Mouse (Mus musculus) lung, adult 2 months (tissue): ENCODE measurements at regions not wholly inside any gene's neighbourhood (a gene's known extent, or its start where the extent isn't known, plus 50 kb on each side); places are given as distances from the start of the nearest gene placed in this dataset.

Source experiments
- DNase-seq: peaks from one replicate; pipeline ENCODE4 v3.0.0; 2022
- H3K4me1 ChIP-seq: fragments of 200-500 bp; 2 replicates; pipeline ENCODE4 v1.6.1; 2011; ENCODE audit warnings: low read length; ENCODE audit not compliant: control insufficient read depth, insufficient read depth
- H3K4me3 ChIP-seq: fragments of 200-500 bp; replicated peaks from 2 replicates; pipeline ENCODE3; 2011; ENCODE audit warnings: low read depth, mild to moderate bottlenecking, control low read depth, low read length; ENCODE audit errors: extremely low read depth
- CTCF ChIP-seq: fragments of 200-500 bp; IDR thresholded peaks from 2 replicates; pipeline ENCODE4 v1.5.1; 2011; ENCODE audit warnings: mild to moderate bottlenecking, low read length, control low read depth; ENCODE audit not compliant: insufficient read depth
- POLR2A ChIP-seq: fragments of 200-500 bp; IDR thresholded peaks from 2 replicates; pipeline ENCODE4 v1.6.1; 2011; ENCODE audit warnings: low read depth, mild to moderate bottlenecking, control low read depth, low read length, borderline replicate concordance; ENCODE audit errors: extremely low read depth
- WGBS: fragments of 180-500 bp; shearing (Covaris S2); methylation state at CpG from one replicate; pipeline ENCODE4 v1.1.7; 2018; 5-methylcytosine and 5-hydroxymethylcytosine counted together

DNA sequence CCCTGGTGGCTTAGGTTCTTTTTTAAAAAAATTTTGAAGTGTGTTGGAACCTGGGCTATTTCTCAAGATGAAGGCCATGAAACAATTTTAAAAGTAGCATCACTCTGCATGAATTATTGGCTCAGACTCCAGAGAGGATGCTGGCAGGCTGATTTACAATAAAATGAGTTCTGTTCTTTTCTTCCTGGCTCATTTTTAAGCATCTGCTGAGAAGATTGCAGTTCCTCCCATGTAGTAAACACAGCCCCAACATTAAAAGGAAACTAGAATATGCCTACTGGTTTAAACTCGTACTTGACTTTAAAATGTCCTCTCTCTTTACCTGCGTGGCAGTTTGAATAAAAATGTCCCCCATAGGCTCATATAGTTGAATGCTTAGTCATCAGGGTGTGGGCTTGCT is 249.3 kb downstream of the 1700009N14Rik start:
- H3K4me3 ChIP-seq = no peak overlapping the region
- 64% methylated on average over 2 of the region's 2 CpGs for WGBS
- TF ChIP-seq CTCF (no peak), POLR2A (no peak)
- no peaks in the 10 kb centered on the region for H3K4me1 ChIP-seq
- no peak for DNase-seq

DNA sequence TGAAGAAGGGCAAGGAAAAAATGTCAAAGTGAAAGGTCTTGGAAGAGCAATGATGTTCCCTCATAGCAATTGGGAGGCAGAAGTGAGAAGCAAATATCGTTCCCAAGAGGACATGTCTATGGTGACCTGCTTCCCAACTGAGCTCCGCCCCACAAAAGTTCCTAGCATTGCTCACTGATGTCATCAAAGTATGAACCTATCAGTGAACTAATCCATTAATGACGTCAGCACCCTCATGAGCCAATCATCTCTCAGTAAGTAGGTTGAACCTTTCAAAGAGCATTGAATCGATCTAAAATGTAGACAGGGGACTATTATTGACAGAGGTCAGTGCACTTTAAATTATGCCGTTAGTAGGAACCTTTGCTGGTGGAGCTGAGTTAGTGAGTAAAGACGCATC is 267.4 kb downstream of the 1700009N14Rik start:
- Histone ChIP-seq H3K4me1 (no peaks in the 10 kb centered on the region), H3K4me3 (no peak overlapping the region)
- no peak for DNase-seq
- WGBS = 83% methylated on average over 6 of the region's 6 CpGs
- no peak for TF ChIP-seq CTCF
- no peak for TF ChIP-seq POLR2A

DNA sequence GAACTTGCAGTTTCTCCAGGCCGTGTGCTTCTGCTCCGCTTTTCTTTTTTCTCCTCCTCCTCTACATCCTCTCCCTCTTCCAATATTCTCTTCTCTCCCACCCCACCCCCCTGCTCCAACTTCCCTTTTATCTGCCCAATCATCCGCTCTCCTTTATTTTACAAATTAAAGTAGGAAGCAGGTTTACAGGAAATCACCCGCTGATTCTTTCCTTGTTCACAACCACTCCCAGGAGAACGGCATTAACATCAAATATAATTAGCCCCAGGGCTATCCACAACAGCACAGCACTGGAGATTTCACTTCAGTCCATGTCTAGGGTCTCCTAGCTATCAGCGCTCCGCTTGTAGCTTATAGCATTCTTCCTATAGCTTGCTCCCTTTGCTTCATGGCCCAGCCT is 268.6 kb downstream of the 1700009N14Rik start:
- no peak for DNase-seq
- Histone ChIP-seq H3K4me3 (no peak overlapping the region), H3K4me1 (no peaks in the 10 kb centered on the region)
- TF ChIP-seq CTCF (no peak), POLR2A (no peak)
- 74% methylated on average over 7 of the region's 7 CpGs for WGBS

DNA sequence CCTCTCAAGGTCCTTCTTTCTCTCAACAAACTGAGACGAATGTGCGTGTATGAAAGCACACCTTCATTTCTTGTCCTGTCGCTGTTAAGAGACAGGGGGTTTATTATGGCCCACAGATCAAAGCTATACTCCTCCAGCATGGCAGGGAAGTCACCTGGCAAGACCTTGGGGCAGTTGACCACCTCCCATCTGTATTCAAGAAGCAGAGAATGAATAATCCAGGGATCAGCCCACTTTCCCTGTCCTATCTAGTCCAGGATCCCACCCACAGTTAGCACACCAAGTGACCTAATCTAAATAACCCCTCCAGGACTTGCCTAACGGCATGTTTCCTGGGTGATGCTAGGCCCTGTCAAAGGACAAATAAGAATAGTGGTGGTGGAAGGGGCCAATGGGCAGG is 269.9 kb downstream of the 1700009N14Rik start:
- TF ChIP-seq CTCF = no peak
- no peak for TF ChIP-seq POLR2A
- Histone ChIP-seq H3K4me3 (no peak overlapping the region), H3K4me1 (no peaks in the 10 kb centered on the region)
- no peak for DNase-seq
- WGBS = 85% methylated on average over 4 of the region's 4 CpGs

DNA sequence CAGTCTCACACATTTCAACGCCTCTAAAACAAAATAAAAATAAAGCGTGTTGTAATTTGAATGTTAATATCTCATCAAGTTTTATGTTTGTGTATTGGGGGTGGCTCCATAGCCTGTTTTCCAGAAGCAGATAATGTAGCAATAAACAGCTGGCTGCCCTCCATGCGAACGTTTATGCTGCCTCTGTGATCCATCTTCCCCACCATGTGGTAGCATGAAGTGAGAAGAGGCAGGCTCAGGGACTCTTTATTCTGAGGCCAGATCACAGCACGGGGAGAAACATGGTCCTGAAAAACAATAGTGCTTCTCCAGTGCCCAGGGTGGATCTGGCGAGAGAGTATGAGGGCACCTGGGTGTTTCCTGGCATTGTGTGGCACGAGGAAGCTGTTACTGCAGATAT is 271.4 kb downstream of the 1700009N14Rik start:
- Histone ChIP-seq H3K4me1 (no peaks in the 10 kb centered on the region), H3K4me3 (no peak overlapping the region)
- 63% methylated on average over 7 of the region's 7 CpGs for WGBS
- no peak for DNase-seq
- TF ChIP-seq POLR2A (no peak), CTCF (no peak)

DNA sequence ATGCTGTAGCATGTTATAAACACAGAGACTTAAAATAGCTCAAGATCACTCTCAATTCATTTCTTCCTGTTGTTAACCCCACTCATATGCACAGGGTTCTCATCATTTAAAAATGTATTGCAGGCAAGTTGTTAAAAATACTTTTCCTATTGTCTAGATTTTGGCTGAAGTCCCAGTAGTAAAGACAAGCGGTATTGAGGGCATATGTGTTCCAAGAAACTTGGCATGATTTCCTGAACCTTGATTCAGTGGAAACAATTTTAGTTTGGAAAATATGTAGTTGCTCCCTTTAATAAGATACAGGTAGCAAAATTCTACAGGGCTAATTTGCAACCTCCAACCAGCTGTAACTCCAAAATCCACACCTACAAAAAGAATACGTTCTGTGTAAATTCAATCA is 315.5 kb downstream of the 1700009N14Rik start:
- 45% methylated on average over 2 of the region's 2 CpGs for WGBS
- TF ChIP-seq CTCF (no peak), POLR2A (no peak)
- no peak for DNase-seq

DNA sequence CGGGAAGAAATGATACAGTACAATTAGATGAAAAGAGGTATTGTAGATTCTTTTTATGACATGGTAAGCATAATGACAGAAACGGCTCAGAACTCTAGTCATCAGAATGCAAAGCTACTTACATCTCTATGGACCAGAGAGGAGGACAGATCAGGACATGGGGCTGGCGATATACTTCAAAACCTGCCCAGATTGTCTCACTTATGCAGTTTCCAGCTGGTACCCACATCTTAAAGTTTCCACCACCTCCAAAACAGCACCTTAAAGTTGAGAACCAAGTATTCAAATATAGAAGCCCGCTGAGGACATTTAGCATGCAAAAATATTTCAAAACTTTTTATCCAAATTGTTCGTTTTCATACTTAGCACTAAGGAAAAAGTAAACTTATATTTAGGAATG is 341.0 kb downstream of the 1700009N14Rik start:
- 83% methylated on average over 5 of the region's 5 CpGs for WGBS

More for the DNA sequence above, 315.5 kb downstream of the 1700009N14Rik start:
- no peak overlapping the region for H3K4me3 ChIP-seq
- no peaks in the 10 kb centered on the region for H3K4me1 ChIP-seq

DNA sequence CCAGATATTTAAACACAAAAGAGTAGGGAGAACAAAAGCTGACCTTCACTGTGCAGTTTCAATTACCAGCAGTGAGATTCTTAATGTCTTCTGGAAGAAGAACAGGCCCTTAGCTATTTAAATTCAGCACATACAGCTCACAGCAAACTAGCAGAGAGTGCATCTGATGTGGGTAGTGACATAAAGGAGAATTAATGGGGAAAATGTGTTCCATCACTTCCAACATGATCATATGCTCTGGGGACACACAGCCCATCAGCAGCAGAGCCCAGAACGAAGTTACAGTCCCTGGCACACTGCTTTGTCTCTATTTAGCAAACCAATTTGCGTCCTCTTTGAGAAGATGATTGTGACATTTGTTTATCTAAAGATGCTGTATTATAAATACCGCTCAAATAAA is 332.9 kb upstream of the Aco1 start:
- H3K4me3 ChIP-seq = no peak overlapping the region
- no peak for TF ChIP-seq CTCF
- no peak for TF ChIP-seq POLR2A
- WGBS = 44% methylated on average over 3 of the region's 3 CpGs
- H3K4me1 ChIP-seq = no peaks in the 10 kb centered on the region
- no peak for DNase-seq

More for the DNA sequence above, 341.0 kb downstream of the 1700009N14Rik start:
- no peak for DNase-seq
- no peak overlapping the region for H3K4me3 ChIP-seq
- TF ChIP-seq CTCF (no peak), POLR2A (no peak)
- no peaks in the 10 kb centered on the region for H3K4me1 ChIP-seq

DNA sequence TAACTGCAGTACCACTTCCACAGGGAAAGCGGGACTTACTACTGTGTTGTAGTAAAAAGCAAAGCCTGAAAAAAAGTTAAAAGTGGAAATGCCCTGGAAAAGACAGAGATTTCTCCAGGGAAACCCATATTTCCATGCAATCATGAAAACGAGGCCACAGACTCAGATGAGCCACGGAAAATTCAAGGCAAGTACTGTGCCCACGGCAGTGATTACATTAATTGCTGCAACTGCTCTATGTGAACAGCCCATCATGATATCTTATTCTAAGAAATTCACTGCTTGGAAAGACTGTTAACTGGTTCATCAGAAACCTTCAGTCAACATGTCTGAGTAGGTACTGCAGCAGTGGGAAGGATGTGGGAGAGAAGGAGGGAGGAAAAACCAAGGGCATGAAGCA is 330.1 kb upstream of the Aco1 start:
- no peak for DNase-seq
- Histone ChIP-seq H3K4me3 (no peak overlapping the region), H3K4me1 (no peaks in the 10 kb centered on the region)
- no peak for TF ChIP-seq POLR2A
- 77% methylated on average over 4 of the region's 4 CpGs for WGBS

DNA sequence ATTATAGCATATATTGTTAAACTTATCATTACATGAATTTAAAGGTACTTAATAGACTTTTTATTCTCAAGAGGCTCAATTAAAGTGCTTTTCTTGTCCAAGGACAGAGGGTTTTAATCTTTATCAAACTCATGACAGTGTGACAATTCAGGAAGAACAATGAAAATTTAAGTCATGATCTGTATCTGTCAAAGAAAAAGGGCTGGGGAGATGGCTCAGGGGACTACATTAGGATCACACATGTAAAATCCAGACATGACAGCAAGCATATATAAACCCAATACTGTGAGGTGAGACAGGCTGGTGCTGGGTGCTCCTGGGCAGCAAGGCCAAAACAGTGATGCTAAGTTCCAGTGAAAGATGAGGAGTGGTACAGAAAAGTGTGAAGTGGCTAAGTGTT is 327.3 kb upstream of the Aco1 start:
- no peak for DNase-seq
- TF ChIP-seq POLR2A = no peak
- TF ChIP-seq CTCF = no peak
- Histone ChIP-seq H3K4me1 (no peaks in the 10 kb centered on the region), H3K4me3 (no peak overlapping the region)

DNA sequence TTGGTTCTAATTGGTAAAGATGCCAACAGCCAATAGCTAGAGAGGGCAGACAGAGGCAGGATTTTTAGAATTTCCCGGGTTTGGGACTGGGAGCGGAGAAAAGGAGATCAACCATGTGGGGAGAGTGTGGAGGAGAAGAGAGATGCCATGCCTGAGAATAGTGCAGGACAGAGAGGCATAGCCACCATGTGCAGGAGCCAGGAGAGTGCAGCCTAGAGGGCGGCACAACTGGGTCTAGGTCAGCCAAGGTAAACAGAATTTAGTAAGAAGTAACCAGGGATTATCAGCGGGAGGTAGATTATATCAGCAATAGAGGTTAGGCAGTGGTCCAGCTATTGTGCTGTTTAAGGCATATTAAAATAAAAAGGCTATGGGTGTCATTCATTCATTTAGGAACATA is 325.2 kb upstream of the Aco1 start:
- DNase-seq = no peak
- 75% methylated on average over 4 of the region's 4 CpGs for WGBS
- TF ChIP-seq POLR2A = no peak
- no peak for TF ChIP-seq CTCF
- no peaks in the 10 kb centered on the region for H3K4me1 ChIP-seq
- no peak overlapping the region for H3K4me3 ChIP-seq
